Mouse (Mus musculus): Measurements from ENCODE around the gene Syndig1.

- TF ChIP-seq GATA1 (IDR thresholded peaks at IDR 0.05; ENCODE audit: borderline replicate concordance, low read length): no peak
- TF ChIP-seq FLI1 (IDR thresholded peaks at IDR 0.05; ENCODE audit: low read length): no peak
Measured at GRCm38 (mm10) chr2:150012787-150013346, 183.9 kb downstream of the Syndig1 start.
